Comparison of ENCODE assay signal across 9 mouse cellular contexts in genomic region chr12:118056876-118057275, GRCm38 (mm10).
A peak's percentile ranks its signal among the peaks of the same experiment; 100 is the strongest.
DNase-seq lines count a peak whose midpoint lies in the region.
"Had no signal": no experiment of that assay in that cellular context is flagged by ENCODE, and none has a peak within 500 bp of the region (broad histone marks: within the 10 kb centered on the region; RNA-seq: fewer than 3 reads in every experiment).

No protein-coding gene starts in this region.

- intact Hi-C loops in left cerebral cortex, postnatal 4 days (cut with DNase I): loop anchor here (2.0 to 10.0 kb wide), 3 partner anchors 248 to 798 kb away; partner anchors contain the start of gene Sp4
- intact Hi-C loops in left cerebral cortex, postnatal 25 days (cut with DNase I): loop anchor here (1.0 to 10.0 kb wide), 3 partner anchors 248 to 798 kb away; partner anchors contain the start of gene Sp4

- DNase-seq in embryo, embryonic 11.5 days (ENCODE audit: low read depth, low spot score): peak; percentile 2
- DNase-seq in embryo, embryonic 9.5 days (ENCODE audit: extremely low spot score): no peak
- peak; percentile 15 to 39 for DNase-seq in left cerebral cortex, adult 18-20 months (ENCODE audit: low spot score in 2 of 2)
- no peak for DNase-seq in left cerebral cortex, postnatal 4 days
- peak; percentile 83 for DNase-seq in brain, adult 2 months (ENCODE audit: low read depth, low spot score)
- DNase-seq in left cerebral cortex, postnatal 25 days (ENCODE audit: low spot score in 2 of 2): peak; percentile 21 to 56
- DNase-seq in adrenal gland, adult 18-20 months (ENCODE audit: low spot score in 2 of 2): no peak
- DNase-seq in heart, adult 11 months: no peak
- DNase-seq: kidney, postnatal 4 days had no signal

Comparison
In these comparisons a context has a peak if more than half of its experiments do, and no peak if none do; other contexts are left out.
1. DNase-seq: peak in embryo, embryonic 11.5 days (single experiment), left cerebral cortex, adult 18-20 months (2 of 2), brain, adult 2 months (single experiment) and left cerebral cortex, postnatal 25 days (2 of 2); none in embryo, embryonic 9.5 days (single experiment), left cerebral cortex, postnatal 4 days (single experiment), adrenal gland, adult 18-20 months (0 of 2) and heart, adult 11 months (single experiment).